Mouse (Mus musculus): ENCODE measurements around the gene Adcy6.

DNA sequence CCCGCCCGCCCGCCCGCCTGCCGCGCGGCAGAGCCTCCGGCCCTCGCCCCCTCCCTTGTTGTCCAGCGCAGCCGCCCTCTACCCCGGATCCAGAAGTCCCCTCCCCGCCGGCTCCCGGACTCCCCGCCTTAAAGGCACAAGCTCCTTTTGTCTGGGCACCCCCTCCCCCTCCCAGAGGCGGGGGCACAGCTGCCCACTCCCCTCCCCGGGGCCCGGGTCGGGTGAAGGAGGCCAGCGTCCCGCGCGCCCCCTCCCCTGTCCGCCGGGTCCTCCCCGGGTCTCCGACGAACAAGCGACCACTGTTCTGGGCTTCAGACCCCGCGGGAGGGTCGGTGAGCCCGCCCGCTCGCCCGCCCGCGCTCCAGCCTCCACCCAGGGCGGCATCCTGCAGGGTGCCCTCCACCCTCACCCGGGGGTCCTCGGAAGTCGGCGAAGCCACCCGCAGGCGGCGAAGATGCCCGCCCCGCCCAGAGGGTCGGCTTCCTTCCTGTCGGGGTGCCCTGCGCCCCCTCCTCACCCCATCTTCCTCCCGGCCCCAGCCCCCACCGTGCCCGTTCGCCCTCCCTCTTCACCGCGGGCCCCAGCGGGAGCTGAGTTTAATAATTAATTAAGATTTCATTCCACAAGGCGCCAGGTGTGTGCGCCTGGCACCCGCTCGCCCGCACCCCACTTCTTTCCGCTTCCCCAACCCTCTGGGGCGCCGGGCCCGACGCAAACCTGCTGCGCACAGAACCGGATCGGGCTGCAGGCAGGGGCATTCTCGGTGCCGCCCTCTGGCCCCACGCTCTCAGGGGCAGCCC, at the start of gene Adcy6:
- TF ChIP-seq MYOD1 (IDR thresholded peaks at IDR 0.05; ENCODE audit: control insufficient read depth, insufficient read length, low read depth) (no peak), CTCF (IDR thresholded peaks at IDR 0.05; ENCODE audit: control insufficient read depth, insufficient read depth, insufficient read length) (no peak), MAX (IDR thresholded peaks at IDR 0.05) (no peak), USF1 (IDR thresholded peaks at IDR 0.05; ENCODE audit: low read depth) (no peak), FOSL1 (IDR thresholded peaks at IDR 0.05; ENCODE audit: insufficient read depth, low read length, poor library complexity, severe bottlenecking) (no peak)

All from C2C12 (cell line).